Mouse (Mus musculus): Measurements from ENCODE around the gene Pogz. TPM values are rescaled to one million over a fixed set of nuclear protein-coding genes. Genes with fewer than 3 reads are reported as not detected.

Gene Pogz
- polyA plus RNA-seq, 1 experiment from 2014 or later = 22.0 TPM

DNA sequence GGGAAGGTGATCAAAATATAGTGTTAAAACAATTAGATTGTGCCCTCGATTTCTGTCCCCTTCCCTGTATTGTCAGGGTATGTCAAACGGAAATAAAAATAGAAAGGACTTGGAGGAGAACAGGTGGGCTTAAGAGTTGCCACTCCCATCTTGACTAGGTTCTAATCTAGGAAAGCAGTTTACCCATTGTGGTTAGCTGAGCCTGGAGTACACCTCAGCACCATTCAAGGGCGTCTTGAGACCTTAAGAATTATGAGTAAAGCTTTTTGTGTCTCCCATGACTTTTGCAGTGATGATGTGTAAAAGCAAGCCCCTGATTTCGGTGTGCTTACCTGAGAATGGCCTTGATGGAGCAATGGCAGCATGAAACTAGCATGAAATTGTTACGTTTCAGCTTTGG, 1.7 kb downstream of the Pogz start:
- DNase-seq (ENCODE audit: low spot score) (no peak), ATAC-seq (no peak)
- no peaks in the 10 kb centered on the region for H3K27me3 ChIP-seq (replicated peaks; ENCODE audit: control insufficient read depth, insufficient read depth, low read length)
- H3K27ac ChIP-seq (ENCODE audit: low read depth, low read length) = peak overlapping the region; percentile 100
- H3K4me2 ChIP-seq (ENCODE audit: low read length) = peak overlapping the region; percentile 63
- WGBS = 65% methylated on average over 5 of the region's 5 CpGs
- H3K4me3 ChIP-seq (ENCODE audit: low read depth, low read length) = peak overlapping the region; percentile 64
- peak overlapping the region; percentile 91 for H3K9ac ChIP-seq (ENCODE audit: low read length)
- no peaks in the 10 kb centered on the region for H3K36me3 ChIP-seq (ENCODE audit: control insufficient read depth, insufficient read depth, low read length)
- H3K4me1 ChIP-seq (ENCODE audit: control insufficient read depth, insufficient read depth, low read length) = peaks cover 14% of the 10 kb centered on the region
- no peaks in the 10 kb centered on the region for H3K9me3 ChIP-seq (replicated peaks; ENCODE audit: control insufficient read depth, low read length)

DNA sequence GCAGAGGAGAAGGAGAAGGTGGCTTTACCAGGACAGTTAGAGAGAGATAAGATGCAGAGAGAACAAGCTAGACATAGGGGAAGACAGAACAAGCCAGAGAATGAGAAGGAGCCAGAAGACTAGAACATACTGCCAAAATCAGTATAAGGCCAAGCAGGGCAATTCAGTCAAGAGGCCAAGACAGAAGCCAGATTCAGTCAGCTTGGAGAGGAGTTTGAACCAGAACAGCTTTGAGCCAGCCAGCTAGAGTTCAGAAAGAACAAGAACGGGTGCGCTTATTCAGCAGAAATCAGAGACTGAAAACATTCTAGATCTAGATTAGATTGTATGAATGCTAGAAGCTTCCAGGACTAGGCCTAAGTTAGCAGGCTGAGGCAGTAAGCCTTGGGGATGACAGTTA, 10.0 kb downstream of the Pogz start:
- no peak for DNase-seq (ENCODE audit: low spot score)
- H3K9ac ChIP-seq (ENCODE audit: low read length) = no peak overlapping the region
- WGBS = 91% methylated on average over 2 of the region's 2 CpGs
- H3K4me2 ChIP-seq (ENCODE audit: low read length) = no peak overlapping the region
- no peaks in the 10 kb centered on the region for H3K27me3 ChIP-seq (replicated peaks; ENCODE audit: control insufficient read depth, insufficient read depth, low read length)
- no peak overlapping the region for H3K4me3 ChIP-seq (ENCODE audit: low read depth, low read length)
- no peaks in the 10 kb centered on the region for H3K36me3 ChIP-seq (ENCODE audit: control insufficient read depth, insufficient read depth, low read length)
- H3K4me1 ChIP-seq (ENCODE audit: control insufficient read depth, insufficient read depth, low read length) = no peaks in the 10 kb centered on the region
- no peak for ATAC-seq
- H3K27ac ChIP-seq (ENCODE audit: low read depth, low read length) = no peak overlapping the region
- no peaks in the 10 kb centered on the region for H3K9me3 ChIP-seq (replicated peaks; ENCODE audit: control insufficient read depth, low read length)

DNA sequence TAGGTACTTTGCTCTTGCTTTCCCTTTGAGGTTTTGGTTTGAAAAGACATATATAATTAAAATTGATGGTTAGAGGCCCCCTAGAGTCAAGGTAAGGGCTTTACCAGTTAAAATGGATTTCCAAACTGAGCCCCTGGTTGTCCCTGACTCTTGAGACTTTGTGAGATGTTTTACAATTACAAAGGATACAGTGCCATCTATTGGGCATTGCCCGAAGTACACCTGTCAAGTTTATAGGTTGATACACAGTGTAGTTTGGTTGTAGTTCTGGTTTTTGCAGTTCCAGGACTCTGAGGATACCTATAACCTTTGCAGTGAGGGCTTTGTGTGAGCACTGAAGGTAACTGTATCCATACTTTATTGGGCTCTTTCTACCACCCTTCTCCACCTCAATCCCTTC, 12.0 kb downstream of the Pogz start:
- no peaks in the 10 kb centered on the region for H3K27me3 ChIP-seq (replicated peaks; ENCODE audit: control insufficient read depth, insufficient read depth, low read length)
- peak; percentile 58; the same call in 1 of the 2 replicates for ATAC-seq
- H3K27ac ChIP-seq (ENCODE audit: low read depth, low read length) = no peak overlapping the region
- H3K9me3 ChIP-seq (replicated peaks; ENCODE audit: control insufficient read depth, low read length) = no peaks in the 10 kb centered on the region
- no peak overlapping the region for H3K4me2 ChIP-seq (ENCODE audit: low read length)
- no peak overlapping the region for H3K4me3 ChIP-seq (ENCODE audit: low read depth, low read length)
- WGBS = 9% methylated on average over 1 of the region's 1 CpGs
- peaks cover 5% of the 10 kb centered on the region for H3K36me3 ChIP-seq (ENCODE audit: control insufficient read depth, insufficient read depth, low read length)
- H3K9ac ChIP-seq (ENCODE audit: low read length) = no peak overlapping the region
- H3K4me1 ChIP-seq (ENCODE audit: control insufficient read depth, insufficient read depth, low read length) = no peaks in the 10 kb centered on the region
- peak; percentile 80 for DNase-seq (ENCODE audit: low spot score)

DNA sequence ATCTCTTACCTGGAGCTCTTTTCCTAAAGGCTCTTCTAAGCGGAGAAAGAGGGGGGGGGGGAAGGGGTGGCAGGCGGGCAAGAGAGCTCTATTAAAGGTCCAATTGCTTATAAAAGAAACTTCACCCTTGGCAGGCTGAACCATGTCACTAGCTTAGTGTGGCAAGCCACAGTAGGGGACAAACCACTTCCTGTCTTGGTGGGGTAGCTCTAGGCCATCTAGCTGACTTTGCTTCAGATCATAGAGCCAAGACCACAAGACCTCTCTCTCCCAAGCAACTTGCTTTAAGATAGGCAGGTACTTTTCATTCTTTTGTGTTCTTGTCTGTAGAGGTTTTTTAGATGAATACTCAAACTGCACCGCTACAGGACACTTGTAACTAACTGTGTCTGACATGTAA, 14.4 kb downstream of the Pogz start:
- no peaks in the 10 kb centered on the region for H3K9me3 ChIP-seq (replicated peaks; ENCODE audit: control insufficient read depth, low read length)
- H3K9ac ChIP-seq (ENCODE audit: low read length) = no peak overlapping the region
- no peaks in the 10 kb centered on the region for H3K27me3 ChIP-seq (replicated peaks; ENCODE audit: control insufficient read depth, insufficient read depth, low read length)
- ATAC-seq = no peak
- H3K4me1 ChIP-seq (ENCODE audit: control insufficient read depth, insufficient read depth, low read length) = no peaks in the 10 kb centered on the region
- WGBS = 71% methylated on average over 3 of the region's 3 CpGs
- H3K4me3 ChIP-seq (ENCODE audit: low read depth, low read length) = no peak overlapping the region
- no peak overlapping the region for H3K4me2 ChIP-seq (ENCODE audit: low read length)
- no peak for DNase-seq (ENCODE audit: low spot score)
- H3K36me3 ChIP-seq (ENCODE audit: control insufficient read depth, insufficient read depth, low read length) = peaks cover 27% of the 10 kb centered on the region
- H3K27ac ChIP-seq (ENCODE audit: low read depth, low read length) = no peak overlapping the region

DNA sequence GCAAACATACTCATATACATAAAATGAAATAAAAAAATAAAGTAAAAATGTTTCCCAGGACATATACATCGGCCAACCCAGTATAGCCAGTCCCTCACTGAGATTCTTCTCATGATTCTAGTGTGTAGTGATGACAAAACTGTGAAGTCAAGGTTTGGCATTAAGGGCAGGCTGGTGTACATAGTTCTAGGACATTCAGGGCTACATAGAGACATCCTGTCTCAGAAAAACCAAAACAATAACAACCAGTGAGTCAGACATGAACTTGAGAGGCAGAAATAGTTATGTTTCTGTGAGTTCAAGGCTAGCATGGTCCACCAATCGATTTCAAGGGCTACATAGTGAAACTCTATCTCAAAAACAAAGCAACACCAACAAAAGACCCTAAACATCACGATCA, 14.8 kb downstream of the Pogz start:
- H3K4me2 ChIP-seq (ENCODE audit: low read length) = no peak overlapping the region
- H3K36me3 ChIP-seq (ENCODE audit: control insufficient read depth, insufficient read depth, low read length) = peaks cover 32% of the 10 kb centered on the region
- no peaks in the 10 kb centered on the region for H3K9me3 ChIP-seq (replicated peaks; ENCODE audit: control insufficient read depth, low read length)
- H3K4me3 ChIP-seq (ENCODE audit: low read depth, low read length) = no peak overlapping the region
- H3K9ac ChIP-seq (ENCODE audit: low read length) = no peak overlapping the region
- WGBS = 86% methylated on average over 3 of the region's 3 CpGs
- DNase-seq (ENCODE audit: low spot score) (no peak), ATAC-seq (no peak)
- no peaks in the 10 kb centered on the region for H3K4me1 ChIP-seq (ENCODE audit: control insufficient read depth, insufficient read depth, low read length)
- H3K27ac ChIP-seq (ENCODE audit: low read depth, low read length) = no peak overlapping the region
- no peaks in the 10 kb centered on the region for H3K27me3 ChIP-seq (replicated peaks; ENCODE audit: control insufficient read depth, insufficient read depth, low read length)

DNA sequence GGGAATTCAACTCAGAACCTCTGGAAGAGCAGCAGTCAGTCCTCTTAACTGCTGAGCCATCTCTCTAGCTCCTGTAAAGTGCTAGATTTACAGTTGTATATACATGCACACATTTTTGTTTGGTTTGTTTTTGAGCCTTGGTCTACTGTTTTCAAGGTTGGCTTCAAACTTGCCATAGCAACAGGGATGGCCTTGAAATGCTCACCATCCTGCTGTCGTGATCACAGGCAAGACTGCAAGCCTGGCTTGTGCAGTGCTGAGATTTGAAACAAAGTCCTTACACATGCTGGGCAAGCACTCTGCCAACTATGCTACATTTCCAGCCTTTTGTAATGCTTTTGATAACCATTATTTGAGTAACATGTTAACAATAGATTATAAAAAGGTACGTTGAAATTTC, 22.1 kb downstream of the Pogz start:
- ATAC-seq (no peak), DNase-seq (ENCODE audit: low spot score) (no peak)
- no peak overlapping the region for H3K9ac ChIP-seq (ENCODE audit: low read length)
- H3K27me3 ChIP-seq (replicated peaks; ENCODE audit: control insufficient read depth, insufficient read depth, low read length) = no peaks in the 10 kb centered on the region
- no peaks in the 10 kb centered on the region for H3K4me1 ChIP-seq (ENCODE audit: control insufficient read depth, insufficient read depth, low read length)
- H3K27ac ChIP-seq (ENCODE audit: low read depth, low read length) = no peak overlapping the region
- no peak overlapping the region for H3K4me2 ChIP-seq (ENCODE audit: low read length)
- H3K36me3 ChIP-seq (ENCODE audit: control insufficient read depth, insufficient read depth, low read length) = peaks cover 79% of the 10 kb centered on the region
- H3K9me3 ChIP-seq (replicated peaks; ENCODE audit: control insufficient read depth, low read length) = no peaks in the 10 kb centered on the region
- H3K4me3 ChIP-seq (ENCODE audit: low read depth, low read length) = no peak overlapping the region
- WGBS = 82% methylated on average over 2 of the region's 2 CpGs

DNA sequence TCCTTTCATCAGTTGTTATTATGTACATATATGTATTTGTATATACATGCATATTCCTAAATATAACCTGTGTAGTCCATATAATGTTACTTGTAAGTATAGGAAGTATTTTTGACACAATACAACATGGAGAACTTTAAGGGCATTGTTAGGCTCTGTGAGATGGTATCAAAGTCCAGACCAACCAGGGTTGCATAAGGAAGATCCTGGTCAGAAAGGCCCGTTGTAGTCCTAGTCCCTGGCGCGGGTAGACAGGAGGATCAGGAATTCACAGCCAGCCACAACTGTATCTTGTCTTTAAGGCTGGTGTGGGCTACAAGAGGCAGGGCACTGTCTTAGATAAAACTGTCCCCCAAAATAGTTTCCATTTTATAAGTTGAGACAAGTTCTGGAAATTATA, 31.6 kb downstream of the Pogz start:
- DNase-seq (ENCODE audit: low spot score) (no peak), ATAC-seq (no peak)
- peaks cover 85% of the 10 kb centered on the region for H3K36me3 ChIP-seq (ENCODE audit: control insufficient read depth, insufficient read depth, low read length)
- no peak overlapping the region for H3K4me2 ChIP-seq (ENCODE audit: low read length)
- H3K9me3 ChIP-seq (replicated peaks; ENCODE audit: control insufficient read depth, low read length) = no peaks in the 10 kb centered on the region
- H3K27ac ChIP-seq (ENCODE audit: low read depth, low read length) = no peak overlapping the region
- H3K4me1 ChIP-seq (ENCODE audit: control insufficient read depth, insufficient read depth, low read length) = no peaks in the 10 kb centered on the region
- H3K4me3 ChIP-seq (ENCODE audit: low read depth, low read length) = no peak overlapping the region
- no peaks in the 10 kb centered on the region for H3K27me3 ChIP-seq (replicated peaks; ENCODE audit: control insufficient read depth, insufficient read depth, low read length)
- H3K9ac ChIP-seq (ENCODE audit: low read length) = no peak overlapping the region
- 95% methylated on average over 3 of the region's 3 CpGs for WGBS

DNA sequence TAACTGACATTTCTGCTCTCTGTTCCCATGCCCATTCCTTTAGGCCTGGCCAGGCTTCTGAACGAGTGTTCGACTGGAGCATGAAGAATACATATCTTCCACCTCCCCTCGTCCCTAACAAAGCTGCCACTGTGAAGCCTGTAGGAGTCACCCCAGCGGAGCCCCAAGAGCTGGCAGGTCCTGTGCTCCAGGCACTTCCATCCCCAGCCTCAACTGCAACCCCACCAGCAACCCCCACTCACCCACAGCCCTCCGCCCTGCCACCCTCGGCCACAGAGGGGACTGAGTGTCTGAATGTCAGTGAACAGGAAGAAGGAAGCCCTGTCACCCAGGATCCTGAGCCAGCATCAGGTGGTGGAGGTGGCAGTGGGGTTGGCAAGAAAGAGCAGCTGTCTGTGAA, 41.3 kb downstream of the Pogz start:
- ATAC-seq (no peak), DNase-seq (ENCODE audit: low spot score) (no peak)
- no peaks in the 10 kb centered on the region for H3K4me1 ChIP-seq (ENCODE audit: control insufficient read depth, insufficient read depth, low read length)
- no peaks in the 10 kb centered on the region for H3K27me3 ChIP-seq (replicated peaks; ENCODE audit: control insufficient read depth, insufficient read depth, low read length)
- H3K36me3 ChIP-seq (ENCODE audit: control insufficient read depth, insufficient read depth, low read length) = peaks cover 100% of the 10 kb centered on the region
- no peak overlapping the region for H3K27ac ChIP-seq (ENCODE audit: low read depth, low read length)
- no peak overlapping the region for H3K4me3 ChIP-seq (ENCODE audit: low read depth, low read length)
- 90% methylated on average over 6 of the region's 6 CpGs for WGBS
- no peak overlapping the region for H3K4me2 ChIP-seq (ENCODE audit: low read length)
- no peak overlapping the region for H3K9ac ChIP-seq (ENCODE audit: low read length)
- no peaks in the 10 kb centered on the region for H3K9me3 ChIP-seq (replicated peaks; ENCODE audit: control insufficient read depth, low read length)

DNA sequence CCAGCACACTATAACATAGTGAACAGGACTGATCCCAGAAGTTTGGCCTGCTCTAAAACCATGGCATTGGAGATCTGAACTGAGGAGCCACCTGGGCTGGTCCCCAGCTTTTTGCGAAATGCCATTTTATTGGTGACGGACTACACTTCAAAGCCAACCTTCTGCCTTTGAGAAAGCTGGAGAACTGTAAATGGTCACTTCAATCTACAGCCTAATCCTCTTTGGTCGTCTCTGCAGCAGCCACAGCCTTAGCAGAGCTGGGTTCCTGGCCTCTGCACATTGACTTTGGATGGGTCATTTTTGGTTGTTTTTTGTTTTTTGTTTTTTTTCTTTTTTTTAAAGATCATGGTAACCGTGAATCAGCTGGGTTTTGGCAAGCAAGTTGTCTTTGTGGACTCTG, 44.5 kb downstream of the Pogz start:
- H3K4me1 ChIP-seq (ENCODE audit: control insufficient read depth, insufficient read depth, low read length) = peaks cover 7% of the 10 kb centered on the region
- no peaks in the 10 kb centered on the region for H3K27me3 ChIP-seq (replicated peaks; ENCODE audit: control insufficient read depth, insufficient read depth, low read length)
- ATAC-seq = no peak
- H3K4me3 ChIP-seq (ENCODE audit: low read depth, low read length) = no peak overlapping the region
- H3K27ac ChIP-seq (ENCODE audit: low read depth, low read length) = no peak overlapping the region
- peaks cover 89% of the 10 kb centered on the region for H3K36me3 ChIP-seq (ENCODE audit: control insufficient read depth, insufficient read depth, low read length)
- no peaks in the 10 kb centered on the region for H3K9me3 ChIP-seq (replicated peaks; ENCODE audit: control insufficient read depth, low read length)
- H3K4me2 ChIP-seq (ENCODE audit: low read length) = no peak overlapping the region
- H3K9ac ChIP-seq (ENCODE audit: low read length) = no peak overlapping the region
- 81% methylated on average over 4 of the region's 4 CpGs for WGBS
- DNase-seq (ENCODE audit: low spot score) = no peak

All from forebrain, embryonic 14.5 days (tissue).